Mouse (Mus musculus) liver, embryonic 11.5 days (tissue): ENCODE results near the gene Olfr1006. TPM values are rescaled to one million over a fixed set of nuclear protein-coding genes. Genes with fewer than 3 reads are reported as not detected.
"Not testable (repeated sequence)": the region's sequence is repeated elsewhere in the genome, so short reads cannot be mapped to it uniquely, and the experiment has no call there.

Experiments
- ATAC-seq: fragments of 200-750 bp; cut with Nextera tagmentation; replicated peaks from 2 replicates; pipeline ENCODE4 v1.8.0; 2017; ENCODE audit warnings: moderate number of reproducible peaks, mild to moderate bottlenecking, moderate TSS enrichment, moderate library complexity; ENCODE audit not compliant: low FRiP score
- DNase-seq: peaks from one replicate; pipeline ENCODE4 v3.0.0-alpha.2; 2017; ENCODE audit warnings: low spot score
- H3K27ac ChIP-seq: fragments of 300-500 bp; sonication (generic); 2 replicates; pipeline ENCODE4 v1.5.1; 2014; ENCODE audit warnings: mild to moderate bottlenecking, low read depth, low read length, control low read depth
- H3K27me3 ChIP-seq: fragments of 300-500 bp; sonication (generic); replicated peaks from 2 replicates; pipeline ENCODE4 v1.6.1; 2014; ENCODE audit warnings: low read length, mixed read lengths; ENCODE audit not compliant: control insufficient read depth, insufficient read depth
- H3K36me3 ChIP-seq: fragments of 300-500 bp; sonication (generic); 2 replicates; pipeline ENCODE4 v1.6.1; 2014; ENCODE audit warnings: mild to moderate bottlenecking, low read length, moderate library complexity, mixed read lengths; ENCODE audit not compliant: control insufficient read depth, insufficient read depth
- H3K4me1 ChIP-seq: fragments of 300-500 bp; sonication (generic); replicated peaks from 2 replicates; pipeline ENCODE4 v1.6.1; 2014; ENCODE audit warnings: low read length, mixed read lengths; ENCODE audit not compliant: control insufficient read depth, insufficient read depth
- H3K4me2 ChIP-seq: fragments of 300-500 bp; sonication (generic); 2 replicates; pipeline ENCODE4 v1.6.1; 2014; ENCODE audit warnings: mild to moderate bottlenecking, control low read depth, moderate library complexity
- H3K4me3 ChIP-seq: fragments of 300-500 bp; sonication (generic); 2 replicates; pipeline ENCODE4 v1.5.1; 2014; ENCODE audit warnings: low read depth, low read length, control low read depth
- H3K9ac ChIP-seq: fragments of 300-500 bp; sonication (generic); 2 replicates; pipeline ENCODE4 v1.6.1; 2014; ENCODE audit warnings: low read depth, low read length, control low read depth
- H3K9me3 ChIP-seq: fragments of 300-500 bp; sonication (generic); 2 replicates; pipeline ENCODE4 v1.6.1; 2016; ENCODE audit warnings: low read length, inconsistent platforms, mixed read lengths; ENCODE audit not compliant: control insufficient read depth
- WGBS: fragments of 180-500 bp; shearing (Covaris S2); extraction: QIAGEN DNeasy Blood & Tissue Kit; methylation state at CpG from one replicate; pipeline ENCODE4 v1.1.7; 2014; 5-methylcytosine and 5-hydroxymethylcytosine counted together
- polyA plus RNA-seq: library from polyadenylated mRNA; unstranded; fragments of >200 nt; fragmentation: Nextera tagmentation; extraction: Ambion mirVana; gene quantifications from 2 replicates; pipeline ENCODE4 v1.2.1, GENCODE M21; 2014

Olfr1006 gene
- polyA plus RNA-seq, result not detected in 2 replicates

DNA sequence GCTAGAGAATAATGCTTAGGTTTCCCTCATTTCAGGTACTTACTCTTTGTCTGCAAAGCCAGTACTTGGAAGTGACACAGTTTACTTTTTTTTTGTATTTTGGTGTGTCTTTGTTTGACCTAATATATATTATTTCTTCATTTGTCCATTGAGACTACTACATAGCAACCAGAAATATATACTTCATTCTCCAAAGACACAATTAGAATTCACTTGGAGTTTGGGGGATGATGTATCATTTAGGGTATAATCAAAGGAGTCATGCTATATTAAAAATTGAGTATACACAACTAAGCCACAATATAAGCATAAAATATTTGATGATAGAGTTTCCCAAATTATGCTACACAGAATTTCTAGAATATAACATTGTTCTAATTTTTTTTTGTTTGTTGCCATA is at the start of gene Olfr1006:
Gene Olfr1006, minus strand, starts transcription at position 101 of the 400 bp plus-strand sequence.
- ATAC-seq (no peak), DNase-seq (no peak)
- Histone ChIP-seq H3K4me3 (no peak within 1 kb of the TSS), H3K36me3 (no peaks in the 10 kb centered on the region), H3K4me1 (no peaks in the 10 kb centered on the region), H3K9ac (no peak within 1 kb of the TSS), H3K4me2 (no peak within 1 kb of the TSS), H3K27me3 (no peaks in the 10 kb centered on the region), H3K9me3 (no peaks in the 10 kb centered on the region), H3K27ac (no peak within 1 kb of the TSS)

DNA sequence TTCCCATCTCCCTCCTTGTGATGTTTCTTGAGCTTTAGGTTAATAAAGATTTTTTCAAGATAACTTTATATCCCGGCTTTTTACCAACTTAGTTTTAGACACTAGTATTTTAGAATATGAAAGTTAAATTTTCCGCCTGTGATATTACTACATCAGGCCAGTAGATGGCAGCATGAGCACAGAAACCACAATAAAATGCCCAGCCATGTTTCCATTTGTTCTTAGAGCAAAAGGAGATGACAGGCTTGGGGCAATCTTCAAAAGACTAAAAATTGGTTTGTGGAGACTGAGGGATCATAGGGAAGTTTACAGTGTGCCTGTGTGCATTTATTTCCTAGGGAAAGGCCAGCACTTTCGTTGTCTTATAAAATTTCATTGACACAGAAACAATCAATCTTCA is 47.2 kb upstream of the Olfr1006 start:
- Histone ChIP-seq H3K36me3 (no peaks in the 10 kb centered on the region), H3K9me3 (no peaks in the 10 kb centered on the region), H3K4me3 (no peak overlapping the region), H3K4me1 (no peaks in the 10 kb centered on the region), H3K9ac (no peak overlapping the region), H3K27me3 (no peaks in the 10 kb centered on the region), H3K4me2 (no peak overlapping the region), H3K27ac (no peak overlapping the region)
- no peak for DNase-seq
- ATAC-seq, result no peak
- WGBS, result 11% methylated on average over 3 of the region's 3 CpGs

DNA sequence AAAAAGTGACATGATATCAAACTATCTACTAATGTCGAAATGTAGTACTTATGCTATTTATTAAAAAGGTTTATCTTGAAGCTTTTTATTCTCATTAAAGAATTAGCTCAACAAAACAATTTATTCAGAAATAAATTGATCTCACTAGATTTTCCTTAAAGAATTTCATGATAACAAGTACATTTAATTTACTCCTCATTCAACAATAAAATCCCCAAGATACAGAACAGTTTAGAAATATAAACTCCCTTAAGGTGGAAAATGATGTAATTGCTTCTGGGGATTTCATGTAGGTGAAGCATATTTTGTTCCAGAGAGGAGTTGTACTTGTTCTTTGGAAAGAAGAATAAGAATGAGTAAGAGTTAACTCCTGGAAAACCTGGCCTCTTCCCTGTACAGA is 36.6 kb upstream of the Olfr1006 start, which contains the start of gene Olfr1009:
Gene Olfr1009, plus strand, starts transcription at position 301 of the 400 bp plus-strand sequence.
- no peak within 1 kb of the TSS for H3K4me3 ChIP-seq
- H3K9me3 ChIP-seq, result 0 out of 2 replicates have a peak, but pooled peaks cover 2% of the 10 kb centered on the region
- H3K36me3 ChIP-seq, result no peaks in the 10 kb centered on the region
- no peaks in the 10 kb centered on the region for H3K27me3 ChIP-seq
- no peak within 1 kb of the TSS for H3K9ac ChIP-seq
- no peak for ATAC-seq
- no peak within 1 kb of the TSS for H3K27ac ChIP-seq
- DNase-seq, result no peak
- H3K4me1 ChIP-seq, result no peaks in the 10 kb centered on the region
- no peak within 1 kb of the TSS for H3K4me2 ChIP-seq
- 72% methylated on average over 1 of the region's 1 CpGs for WGBS

DNA sequence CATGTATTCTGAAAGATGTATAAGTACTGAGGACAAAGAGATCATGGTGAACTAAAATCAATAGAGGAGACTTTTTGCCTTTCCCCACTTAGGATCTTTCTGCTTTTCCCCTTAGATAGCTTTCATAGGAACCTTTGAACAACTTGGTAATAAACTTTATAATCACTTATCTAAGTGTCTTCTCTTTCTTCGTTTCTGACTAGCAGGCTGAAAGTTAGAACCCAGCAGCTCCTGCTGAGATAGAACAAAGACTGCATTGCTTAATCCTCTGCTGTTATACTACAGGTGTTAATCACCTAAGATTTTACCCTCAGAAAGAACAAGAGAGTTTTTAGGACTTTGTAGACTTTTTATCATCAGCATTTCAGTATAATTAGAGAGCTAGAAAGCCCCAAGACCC is 32.6 kb upstream of the Olfr1006 start:
- no peak overlapping the region for H3K9ac ChIP-seq
- ATAC-seq (no peak), DNase-seq (no peak)
- no peaks in the 10 kb centered on the region for H3K4me1 ChIP-seq
- no peak overlapping the region for H3K4me3 ChIP-seq
- no peak overlapping the region for H3K4me2 ChIP-seq
- WGBS, result 20% methylated on average over 1 of the region's 1 CpGs
- H3K36me3 ChIP-seq, result no peaks in the 10 kb centered on the region
- H3K27me3 ChIP-seq, result no peaks in the 10 kb centered on the region
- no peaks in the 10 kb centered on the region for H3K9me3 ChIP-seq
- H3K27ac ChIP-seq, result no peak overlapping the region

DNA sequence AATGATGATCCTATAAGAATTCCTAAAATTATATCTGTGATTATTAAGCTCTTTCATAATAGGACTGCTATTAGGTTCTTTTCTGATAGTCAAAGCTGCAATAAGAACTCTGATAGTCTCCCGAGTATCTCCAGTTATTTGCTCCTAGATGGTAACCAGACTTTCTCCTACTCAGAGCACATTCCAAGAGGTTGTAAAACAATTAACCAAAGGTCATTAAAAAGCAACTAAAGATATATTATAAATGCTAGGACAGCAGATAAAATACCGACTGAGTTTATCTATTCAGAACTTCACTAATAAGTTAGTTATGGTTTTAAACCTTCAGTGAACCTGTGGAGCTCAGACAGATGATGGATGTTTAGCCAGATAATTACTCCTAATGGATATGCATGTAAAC is 32.1 kb upstream of the Olfr1006 start:
- not testable (repeated sequence) for DNase-seq, H3K9me3 ChIP-seq, H3K9ac ChIP-seq, H3K27ac ChIP-seq, H3K27me3 ChIP-seq, ATAC-seq, H3K4me1 ChIP-seq, H3K36me3 ChIP-seq, H3K4me2 ChIP-seq, H3K4me3 ChIP-seq
- 65% methylated on average over 2 of the region's 2 CpGs for WGBS

DNA sequence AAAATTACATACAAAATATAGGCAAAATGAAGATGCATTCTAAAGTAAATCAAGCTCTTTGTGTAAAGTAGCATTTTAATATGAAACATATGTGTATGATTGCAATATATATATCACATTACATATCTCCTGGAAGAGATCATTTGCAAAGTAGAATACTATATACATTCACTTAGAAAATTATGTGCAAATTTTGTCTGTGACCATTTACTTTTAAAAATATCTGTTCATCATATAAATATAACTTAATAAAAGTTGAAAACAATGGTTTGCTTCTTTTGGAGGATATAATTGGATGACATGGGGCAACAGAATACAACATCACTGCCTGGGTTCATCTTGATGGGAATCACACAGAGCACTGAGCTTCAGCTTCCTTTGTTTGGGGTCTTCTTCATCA is 10.6 kb upstream of the Olfr1006 start, which contains the start of gene Olfr1008:
Gene Olfr1008, plus strand, starts transcription at position 301 of the 400 bp plus-strand sequence.
- no peak within 1 kb of the TSS for H3K9ac ChIP-seq
- no peaks in the 10 kb centered on the region for H3K36me3 ChIP-seq
- H3K9me3 ChIP-seq, result no peaks in the 10 kb centered on the region
- ATAC-seq, result no peak
- DNase-seq, result no peak
- H3K27me3 ChIP-seq, result no peaks in the 10 kb centered on the region
- H3K4me1 ChIP-seq, result no peaks in the 10 kb centered on the region
- H3K4me3 ChIP-seq, result no peak within 1 kb of the TSS
- H3K27ac ChIP-seq, result no peak within 1 kb of the TSS
- no peak within 1 kb of the TSS for H3K4me2 ChIP-seq

DNA sequence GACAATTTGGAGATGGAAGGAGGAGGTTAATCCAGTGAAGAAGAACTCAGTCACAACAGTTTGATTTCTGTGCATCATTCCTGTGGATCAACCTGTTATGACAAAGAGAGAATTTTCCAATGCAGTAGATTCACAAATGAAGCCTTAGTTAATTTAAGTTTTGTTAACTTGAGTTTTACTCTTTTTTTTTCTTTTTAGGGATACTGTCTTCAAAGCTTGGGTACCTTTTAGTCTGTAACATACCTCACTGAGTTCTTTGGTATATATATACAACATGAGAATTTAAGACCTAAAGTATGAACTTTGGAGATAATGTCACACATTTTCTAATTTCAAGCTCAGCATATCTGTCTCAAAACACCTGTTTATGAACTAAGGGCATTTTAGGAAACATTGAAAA is 14.2 kb downstream of the Olfr1006 start, which contains the start of gene Olfr154:
Gene Olfr154, minus strand, starts transcription at position 101 of the 400 bp plus-strand sequence.
- H3K4me1 ChIP-seq, H3K4me2 ChIP-seq, H3K9ac ChIP-seq, H3K36me3 ChIP-seq, H3K27ac ChIP-seq, H3K9me3 ChIP-seq, H3K4me3 ChIP-seq, DNase-seq, ATAC-seq, H3K27me3 ChIP-seq: not testable (repeated sequence)

DNA sequence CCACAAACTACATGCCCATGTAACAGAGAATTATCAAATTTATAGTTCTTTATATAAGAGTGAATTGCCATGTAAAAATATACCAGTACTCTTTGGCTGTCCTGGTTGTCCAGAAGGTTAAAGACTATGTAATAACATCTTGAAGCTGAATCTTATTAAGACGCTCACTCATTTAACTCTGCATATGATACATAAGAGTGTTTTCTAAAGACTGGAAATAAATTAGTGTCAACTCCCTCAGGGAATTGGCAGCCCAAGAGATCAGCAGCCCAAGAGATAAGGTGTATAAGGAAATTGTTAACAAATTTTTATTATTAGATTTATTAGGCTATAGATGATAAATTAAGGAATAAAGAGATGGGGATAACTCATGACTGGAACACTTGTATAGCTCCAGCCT is 28.0 kb downstream of the Olfr1006 start, which contains the start of gene Olfr1002:
Gene Olfr1002, minus strand, starts transcription at position 101 of the 400 bp plus-strand sequence.
- no peak for DNase-seq

More for the DNA sequence above, 28.0 kb downstream of the Olfr1006 start, which contains the start of gene Olfr1002:
- Histone ChIP-seq H3K27ac (no peak within 1 kb of the TSS), H3K9me3 (no peaks in the 10 kb centered on the region), H3K36me3 (no peaks in the 10 kb centered on the region), H3K4me3 (no peak within 1 kb of the TSS), H3K9ac (no peak within 1 kb of the TSS), H3K4me1 (no peaks in the 10 kb centered on the region), H3K4me2 (no peak within 1 kb of the TSS), H3K27me3 (no peaks in the 10 kb centered on the region)
- ATAC-seq, result no peak
- WGBS, result 86% methylated on average over 1 of the region's 1 CpGs
